Mouse (Mus musculus) small intestine, adult 2 months (tissue): ENCODE results near the gene Ikbip.

Experiments
- CTCF ChIP-seq: fragments of 200-500 bp; IDR thresholded peaks from 2 replicates; pipeline ENCODE4 v1.5.1; 2012; ENCODE audit warnings: low read depth, mild to moderate bottlenecking, control low read depth, inconsistent platforms, low read length, moderate library complexity, mixed read lengths; ENCODE audit not compliant: insufficient replicate concordance, insufficient read length; ENCODE audit errors: extremely low read depth
- POLR2A ChIP-seq: fragments of 200-500 bp; IDR thresholded peaks from 2 replicates; pipeline ENCODE4 v1.6.1; 2012; ENCODE audit warnings: low read depth, mild to moderate bottlenecking, control low read depth, inconsistent platforms, low read length, moderate library complexity

- TF ChIP-seq CTCF (no peak), POLR2A (no peak)
Measured at GRCm38 (mm10) chr10:91122646-91123045, 39.9 kb downstream of the Ikbip start.
